Mouse (Mus musculus) T-helper 2 cell (primary cell): ENCODE data around the gene Prm1.

Experiments
- in situ Hi-C: fragments of 300-600 bp; cut with MboI, MseI; formaldehyde crosslinking; loops from one replicate; pipeline ENCODE4 v1.15.1; 2025; ENCODE audit warnings: high pct_unique_total_duplicates

Gene Prm1

GRCm38 (mm10) chr16:10783883-10784792, 21.5 kb downstream of the Prm1 start:
- in situ Hi-C loops: loop anchor here (5.0 to 10.0 kb wide), 2 partner anchors 42 to 369 kb away; partner anchors contain the start of gene Nubp1

GRCm38 (mm10) chr16:10783451-10783850, 22.2 kb downstream of the Prm1 start:
- in situ Hi-C loops: loop anchor here (5.0 to 10.0 kb wide), 2 partner anchors 41 to 369 kb away; partner anchors contain the start of gene Nubp1

- in situ Hi-C loops: loop anchor here (5.0 to 10.0 kb wide), 2 partner anchors 41 to 368 kb away; partner anchors contain the start of gene Nubp1
Observed at GRCm38 (mm10) chr16:10783152-10783434, 22.5 kb downstream of the Prm1 start.

DNA sequence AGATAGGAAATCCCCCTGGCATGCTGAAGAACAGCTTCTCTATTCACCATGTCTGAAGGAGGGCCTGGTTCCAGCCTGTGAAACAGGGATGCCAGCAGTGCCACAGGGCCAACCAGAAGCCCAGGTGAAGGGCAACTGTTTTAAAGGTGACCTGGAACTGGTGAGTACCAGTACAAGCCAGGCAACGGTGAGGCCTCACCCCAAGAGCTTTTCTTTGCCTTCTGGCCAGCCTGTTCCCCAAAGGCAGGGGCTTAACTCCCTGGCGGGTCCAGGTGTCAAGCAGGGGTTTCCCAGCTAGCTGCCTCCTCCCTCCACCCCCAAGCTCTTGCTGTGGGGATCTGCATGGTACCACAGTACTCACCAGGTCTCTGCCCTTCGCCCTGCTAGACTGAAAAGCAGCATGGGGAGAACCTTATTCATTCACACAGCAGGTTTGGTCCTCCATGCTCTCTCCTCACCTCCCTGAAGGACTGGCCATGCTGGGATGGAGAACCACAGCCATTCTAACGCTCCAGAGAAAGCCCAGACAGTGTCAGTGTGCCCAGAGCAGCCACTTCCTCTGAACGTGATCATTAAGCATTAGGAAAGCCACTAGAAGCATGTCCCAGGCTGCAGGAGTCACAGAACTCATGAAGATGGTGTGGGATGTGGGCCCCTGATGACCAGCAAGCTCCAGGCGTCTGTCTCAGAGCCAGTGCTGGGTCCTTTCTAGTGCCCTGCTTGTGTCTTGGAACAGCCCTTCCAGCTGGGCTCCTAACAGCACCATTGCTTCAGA, 23.1 kb downstream of the Prm1 start:
- in situ Hi-C loops: loop anchor here (5.0 to 10.0 kb wide), 2 partner anchors 40 to 368 kb away; partner anchors contain the start of gene Nubp1

- in situ Hi-C loops: loop anchor here (5.0 to 10.0 kb wide), 2 partner anchors 40 to 367 kb away; partner anchors contain the start of gene Nubp1
Observed at GRCm38 (mm10) chr16:10781862-10782371, 23.7 kb downstream of the Prm1 start.

- in situ Hi-C loops: loop anchor here (5.0 to 10.0 kb wide), 2 partner anchors 38 to 366 kb away; partner anchors contain the start of gene Nubp1
Observed at GRCm38 (mm10) chr16:10780631-10781120, 25.0 kb downstream of the Prm1 start.

- in situ Hi-C loops: loop anchor here (10.0 kb wide), 1 partner anchor 203 kb away; no protein-coding TSS in a partner anchor
Observed at GRCm38 (mm10) chr16:10777579-10778160, 28.0 kb downstream of the Prm1 start.

- in situ Hi-C loops: loop anchor here (10.0 kb wide), 1 partner anchor 202 kb away; no protein-coding TSS in a partner anchor
Observed at GRCm38 (mm10) chr16:10776322-10776721, 29.3 kb downstream of the Prm1 start.

- in situ Hi-C loops: loop anchor here (5.0 to 10.0 kb wide), 2 partner anchors 107 to 200 kb away; no protein-coding TSS in a partner anchor
Observed at GRCm38 (mm10) chr16:10774726-10775125, 30.9 kb downstream of the Prm1 start.

- in situ Hi-C loops: loop anchor here (5.0 to 10.0 kb wide), 2 partner anchors 106 to 199 kb away; no protein-coding TSS in a partner anchor
Observed at GRCm38 (mm10) chr16:10773543-10773942, 32.1 kb downstream of the Prm1 start.

GRCm38 (mm10) chr16:10771769-10772510, 33.7 kb downstream of the Prm1 start:
- in situ Hi-C loops: loop anchor here (5.0 to 10.0 kb wide), 2 partner anchors 105 to 197 kb away; no protein-coding TSS in a partner anchor

- in situ Hi-C loops: loop anchor here (5.0 to 10.0 kb wide), 2 partner anchors 103 to 196 kb away; no protein-coding TSS in a partner anchor
Observed at GRCm38 (mm10) chr16:10770531-10771325, 34.9 kb downstream of the Prm1 start.

- in situ Hi-C loops: loop anchor here (5.0 to 10.0 kb wide), 2 partner anchors 102 to 195 kb away; no protein-coding TSS in a partner anchor
Observed at GRCm38 (mm10) chr16:10769661-10770060, 36.0 kb downstream of the Prm1 start.

GRCm38 (mm10) chr16:10768821-10769220, 36.8 kb downstream of the Prm1 start:
- in situ Hi-C loops: no loop called here

DNA sequence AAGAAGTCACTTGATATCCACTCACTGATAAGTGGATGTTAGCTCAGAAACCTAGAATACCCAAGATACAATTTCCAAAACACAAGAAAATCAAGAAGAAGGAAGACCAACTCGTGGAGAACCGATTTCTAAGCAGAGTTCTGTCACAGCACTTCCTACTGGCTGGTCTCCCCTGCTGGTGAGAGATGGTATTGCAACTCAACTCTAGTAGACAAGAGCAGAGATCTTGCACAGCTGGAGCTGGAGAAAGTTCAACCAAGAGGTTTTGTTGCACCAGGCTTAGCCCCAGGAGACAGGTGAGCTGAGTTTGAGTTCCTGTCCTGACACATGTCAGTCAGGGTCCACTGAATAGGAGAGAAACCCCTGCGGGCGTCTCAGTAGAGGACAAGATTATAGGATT, 38.5 kb downstream of the Prm1 start:
- in situ Hi-C loops: no loop called here

GRCm38 (mm10) chr16:10764323-10764722, 41.3 kb downstream of the Prm1 start:
- in situ Hi-C loops: no loop called here

- in situ Hi-C loops: no loop called here
Observed at GRCm38 (mm10) chr16:10763540-10764264, 41.9 kb downstream of the Prm1 start.

DNA sequence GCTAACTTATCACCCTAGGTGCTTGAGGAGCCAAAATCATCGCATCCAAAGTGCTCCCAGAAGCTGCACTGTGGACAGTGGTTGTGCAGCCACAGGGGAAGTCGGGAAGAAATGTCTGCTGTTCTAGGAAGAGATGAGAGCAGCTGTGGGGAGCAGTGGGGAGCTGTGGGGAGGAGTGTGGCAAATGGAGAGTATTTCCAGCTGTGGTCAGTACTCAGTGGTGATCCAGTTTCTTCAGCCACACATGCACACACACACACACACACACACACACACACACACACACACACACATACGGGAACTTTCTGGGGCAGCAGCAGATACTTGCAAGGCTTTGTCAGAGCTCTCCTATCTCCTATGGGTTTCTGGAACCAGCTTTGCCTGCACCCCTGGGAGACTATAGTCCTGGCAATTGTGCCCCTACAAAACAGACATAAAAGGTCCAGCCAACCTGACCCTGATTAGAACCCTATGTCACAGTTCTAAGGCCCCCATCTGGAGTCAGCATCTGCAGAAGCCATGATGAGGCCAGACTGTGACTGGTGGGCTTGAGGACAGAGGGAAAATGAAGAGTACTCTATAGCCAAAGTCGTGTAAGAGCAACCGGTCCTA, 43.0 kb downstream of the Prm1 start:
- in situ Hi-C loops: no loop called here
